Mouse (Mus musculus) MEL (cell line): ENCODE results near the gene Etnk2.

Source experiments
- CHD2 ChIP-seq: IDR thresholded peaks from 2 replicates; pipeline ENCODE4 v1.6.1; 2011; ENCODE audit warnings: low read length, improper control_type of control experiment
- E2F4 ChIP-seq: IDR thresholded peaks from 2 replicates; pipeline ENCODE4 v1.6.1; 2011; ENCODE audit warnings: low read depth, low read length, improper control_type of control experiment, borderline replicate concordance
- EP300 ChIP-seq, 2 experiments: IDR thresholded peaks; 2 replicates each; pipeline ENCODE4 v1.6.1; 2011; ENCODE audit warnings: improper control_type of control experiment in 2 of 2, low read length in 2 of 2, low read depth in 1 of 2, mild to moderate bottlenecking in 1 of 2
- ETS1 ChIP-seq: IDR thresholded peaks from 2 replicates; pipeline ENCODE4 v1.6.1; 2012; ENCODE audit warnings: low read depth, mild to moderate bottlenecking, inconsistent platforms, low read length, improper control_type of control experiment, moderate library complexity
- HCFC1 ChIP-seq: IDR thresholded peaks from 2 replicates; pipeline ENCODE4 v1.6.1; 2012; ENCODE audit warnings: low read depth, mild to moderate bottlenecking, inconsistent platforms, low read length, improper control_type of control experiment, moderate library complexity
- MAZ ChIP-seq: IDR thresholded peaks from 2 replicates; pipeline ENCODE4 v1.6.1; 2012; ENCODE audit warnings: low read depth, mild to moderate bottlenecking, inconsistent platforms, low read length, improper control_type of control experiment
- MEF2A ChIP-seq: IDR thresholded peaks from 2 replicates; pipeline ENCODE4 v1.6.1; 2014; ENCODE audit warnings: low read depth, mild to moderate bottlenecking, inconsistent platforms, low read length, improper control_type of control experiment; ENCODE audit not compliant: poor library complexity, insufficient replicate concordance, severe bottlenecking; ENCODE audit errors: extremely low read depth
- POLR2A ChIP-seq, 2 experiments: IDR thresholded peaks; 2 replicates each; pipeline ENCODE4 v1.6.1; 2011 to 2012; ENCODE audit warnings: low read length in 2 of 2, mild to moderate bottlenecking in 2 of 2, control low read depth in 1 of 2, improper control_type of control experiment in 1 of 2, low read depth in 1 of 2, moderate library complexity in 1 of 2; ENCODE audit not compliant: control insufficient read depth in 1 of 2, insufficient read depth in 1 of 2, poor library complexity in 1 of 2
- RAD21 ChIP-seq: IDR thresholded peaks from 2 replicates; pipeline ENCODE4 v1.6.1; 2011; ENCODE audit warnings: mild to moderate bottlenecking, low read depth, low read length, improper control_type of control experiment
- USF2 ChIP-seq, 2 experiments: IDR thresholded peaks; 2 replicates each; pipeline ENCODE4 v1.6.1; 2011 to 2012; ENCODE audit warnings: improper control_type of control experiment in 2 of 2, low read length in 2 of 2, borderline replicate concordance in 1 of 2, inconsistent platforms in 1 of 2, low read depth in 1 of 2, mild to moderate bottlenecking in 1 of 2; ENCODE audit not compliant: insufficient read depth in 1 of 2
- ZC3H11A ChIP-seq: IDR thresholded peaks from 2 replicates; pipeline ENCODE4 v1.6.1; 2012; ENCODE audit warnings: low read depth, mild to moderate bottlenecking, inconsistent platforms, low read length, improper control_type of control experiment

- TF ChIP-seq EP300 (IDR thresholded peaks at IDR 0.05; ENCODE audit: low read depth in 1 of 2, low read length in 2 of 2): no peak
- TF ChIP-seq MAZ: no peak
- TF ChIP-seq CHD2: no peak
- no peak for TF ChIP-seq ETS1
- no peak for TF ChIP-seq USF2 (IDR thresholded peaks at IDR 0.05; ENCODE audit: borderline replicate concordance in 1 of 2, insufficient read depth in 1 of 2, low read depth in 1 of 2, low read length in 2 of 2)
- no peak for TF ChIP-seq RAD21
- no peak for TF ChIP-seq POLR2A (IDR thresholded peaks at IDR 0.05; ENCODE audit: control insufficient read depth in 1 of 2, insufficient read depth in 1 of 2, low read depth in 1 of 2, low read length in 2 of 2, poor library complexity in 1 of 2)
- TF ChIP-seq HCFC1: no peak
- no peak for TF ChIP-seq E2F4
- no peak for TF ChIP-seq MEF2A
- TF ChIP-seq ZC3H11A: no peak
Measured at GRCm38 (mm10) chr1:133379254-133379985, 16.0 kb downstream of the Etnk2 start.
